Mouse (Mus musculus): ENCODE results near the gene Olfr1480.

Olfr1480 gene

DNA sequence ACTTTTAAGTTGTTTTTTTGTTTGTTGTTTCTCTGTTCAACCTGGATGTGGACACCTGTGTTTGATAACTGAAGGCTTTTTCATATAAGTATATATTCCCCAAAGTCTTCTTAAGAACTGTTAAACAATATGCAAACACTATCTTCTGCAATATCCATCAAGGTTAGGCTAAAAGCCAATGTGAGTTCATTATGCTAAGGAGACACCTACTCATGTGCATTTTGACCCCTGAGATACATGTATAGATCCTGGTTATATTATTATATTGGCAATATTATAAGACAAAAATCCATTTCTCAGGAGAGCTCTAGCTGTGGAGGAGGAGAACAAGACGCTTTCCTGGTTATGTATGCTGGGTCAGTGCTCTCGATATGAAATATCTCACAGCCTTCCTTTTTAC is at the start of gene Olfr1480:
Gene Olfr1480 (plus strand): TSS at position 301 of the 400 bp plus-strand sequence.
- DNase-seq (ENCODE audit: low spot score in 2 of 2): no peak

GRCm38 (mm10) chr19:13480096-13480495 is 47.6 kb upstream of the Olfr1480 start, which contains the start of gene Olfr1475:
Gene Olfr1475, minus strand, starts transcription at chr19:13480196.
- no peak for DNase-seq (ENCODE audit: low spot score in 2 of 2)

DNA sequence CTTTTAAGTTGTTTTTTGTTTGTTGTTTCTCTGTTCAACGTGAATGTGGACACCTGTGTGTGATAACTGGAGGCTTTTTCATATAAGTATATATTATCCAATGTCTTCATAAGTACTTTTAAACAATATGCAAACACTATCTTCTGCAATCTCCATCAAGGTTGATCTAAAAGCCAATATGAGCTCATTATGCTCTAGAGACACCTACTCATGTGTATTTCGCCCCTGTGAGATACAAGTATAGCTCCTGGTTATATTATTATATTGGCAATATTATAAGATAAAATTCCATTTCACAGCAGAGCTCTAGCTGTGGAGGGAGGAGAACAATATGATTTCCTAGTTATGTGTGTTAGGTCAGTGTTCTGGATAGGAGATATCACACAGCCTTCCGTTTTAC is 27.5 kb upstream of the Olfr1480 start, which contains the start of gene Olfr1477:
Gene Olfr1477 (plus strand): TSS at position 301 of the 400 bp plus-strand sequence.
- no peak for DNase-seq (ENCODE audit: low spot score in 2 of 2)
